Mouse (Mus musculus): ENCODE results near the gene Atp6v1fnb. TPM values are rescaled to one million over a fixed set of nuclear protein-coding genes. Genes with fewer than 3 reads are reported as not detected.
A peak's percentile ranks its signal among the peaks of the same experiment; 100 is the strongest.

The Atp6v1fnb gene
- total RNA-seq (2022): not detected

- no peak for DNase-seq (ENCODE audit: low spot score in 2 of 2)
Measured at GRCm38 (mm10) chr6:29471137-29471536, at the start of gene Atp6v1fnb. Gene Atp6v1fnb, plus strand, starts transcription at chr6:29471437.

DNA sequence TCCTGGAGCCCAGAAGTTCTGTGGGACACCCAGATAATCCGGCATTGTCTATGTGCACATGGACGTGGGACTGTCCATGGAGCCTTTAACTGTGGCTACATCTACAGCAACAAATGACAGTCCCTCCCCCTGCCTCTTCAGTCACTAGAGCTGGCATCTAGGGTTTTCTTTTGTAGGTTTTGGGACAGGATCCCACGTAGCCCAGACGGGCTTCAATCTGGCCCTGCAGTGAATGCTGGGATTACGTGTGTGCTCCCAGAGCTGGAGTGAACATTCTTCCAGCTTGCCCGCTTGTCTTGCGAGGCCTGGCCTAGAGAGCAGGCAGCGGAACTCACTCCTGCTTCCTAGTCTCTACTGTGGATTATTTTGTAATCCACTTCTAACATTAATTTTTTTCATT is 46.1 kb upstream of the Atp6v1fnb start:
- no peak for DNase-seq (ENCODE audit: low spot score in 2 of 2)

DNA sequence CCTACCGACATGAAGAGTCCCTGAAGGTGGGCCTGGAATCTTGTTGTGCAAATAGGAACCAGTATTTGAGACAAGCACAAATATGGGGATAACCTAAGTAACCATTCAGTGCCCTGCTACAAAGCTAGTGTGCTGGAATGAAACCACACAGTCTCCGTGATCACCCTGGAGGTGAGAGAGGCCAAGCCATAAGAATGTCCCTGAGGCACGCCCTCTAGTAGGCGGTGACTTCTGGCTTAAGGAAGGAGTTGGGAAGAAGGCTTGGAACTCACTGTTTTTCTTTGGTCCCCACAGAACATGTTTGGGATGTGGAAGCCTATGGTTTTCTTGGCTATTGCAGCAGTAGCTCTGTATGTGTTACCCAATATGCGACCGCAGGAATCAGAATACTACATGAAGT is 44.9 kb upstream of the Atp6v1fnb start:
- no peak for DNase-seq (ENCODE audit: low spot score in 2 of 2)

GRCm38 (mm10) chr6:29428171-29428570 is 43.1 kb upstream of the Atp6v1fnb start:
- DNase-seq (ENCODE audit: low spot score in 2 of 2): no peak

GRCm38 (mm10) chr6:29430681-29431420 is 40.4 kb upstream of the Atp6v1fnb start:
- peak; percentile 80 to 84 for DNase-seq (ENCODE audit: low spot score in 2 of 2)

GRCm38 (mm10) chr6:29431473-29431872 is 39.8 kb upstream of the Atp6v1fnb start:
- DNase-seq (ENCODE audit: low spot score in 2 of 2): peak; percentile 54 to 69

DNA sequence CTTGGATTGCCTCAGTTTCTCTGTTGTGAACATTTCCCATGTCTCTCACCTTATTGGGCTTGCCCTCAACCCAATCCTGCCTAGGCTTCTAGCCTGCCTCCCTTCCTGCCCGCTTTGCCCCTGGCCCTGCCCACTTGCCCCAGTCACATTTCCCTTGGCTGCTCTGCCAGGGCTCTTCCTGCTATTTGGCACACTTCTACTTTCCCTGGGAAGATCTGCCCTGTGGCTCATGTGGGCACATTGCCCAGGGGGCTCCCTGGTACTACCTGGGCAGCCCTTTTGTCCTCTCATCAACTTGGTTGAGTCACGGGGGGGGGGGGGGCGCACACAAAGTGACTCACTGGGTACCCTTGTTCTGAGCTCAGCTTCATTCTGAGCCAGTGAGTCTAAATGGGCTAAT is 39.1 kb upstream of the Atp6v1fnb start:
- peak in 1 of 2 experiments; percentile 53 for DNase-seq (ENCODE audit: low spot score in 2 of 2)

DNA sequence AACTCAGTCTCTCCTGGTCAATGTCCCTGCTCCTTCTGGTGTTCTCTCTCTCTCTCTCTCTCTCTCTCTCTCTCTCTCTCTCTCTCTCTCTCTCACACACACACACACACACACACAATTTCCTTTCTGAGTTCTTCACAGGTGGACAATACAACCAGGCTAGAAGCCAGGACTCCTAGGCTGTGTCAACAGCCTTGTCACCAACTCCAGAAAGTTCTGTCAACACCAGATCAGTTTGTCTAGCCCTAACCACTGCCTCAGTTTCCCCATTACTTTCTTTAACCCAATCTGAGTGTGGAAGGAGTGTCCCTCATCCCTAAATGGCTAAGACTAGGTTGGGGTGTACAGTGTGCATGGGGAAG is 38.6 kb upstream of the Atp6v1fnb start:
- DNase-seq (ENCODE audit: low spot score in 2 of 2): no peak

- peak; percentile 60 to 64 for DNase-seq (ENCODE audit: low spot score in 2 of 2)
Measured at GRCm38 (mm10) chr6:29433038-29433803, 38.0 kb upstream of the Atp6v1fnb start, which contains the start of gene Flnc. Gene Flnc, plus strand, starts transcription at chr6:29433256.

- DNase-seq (ENCODE audit: low spot score in 2 of 2): peak; percentile 53 to 76
Measured at GRCm38 (mm10) chr6:29433804-29434795, 37.1 kb upstream of the Atp6v1fnb start.

DNA sequence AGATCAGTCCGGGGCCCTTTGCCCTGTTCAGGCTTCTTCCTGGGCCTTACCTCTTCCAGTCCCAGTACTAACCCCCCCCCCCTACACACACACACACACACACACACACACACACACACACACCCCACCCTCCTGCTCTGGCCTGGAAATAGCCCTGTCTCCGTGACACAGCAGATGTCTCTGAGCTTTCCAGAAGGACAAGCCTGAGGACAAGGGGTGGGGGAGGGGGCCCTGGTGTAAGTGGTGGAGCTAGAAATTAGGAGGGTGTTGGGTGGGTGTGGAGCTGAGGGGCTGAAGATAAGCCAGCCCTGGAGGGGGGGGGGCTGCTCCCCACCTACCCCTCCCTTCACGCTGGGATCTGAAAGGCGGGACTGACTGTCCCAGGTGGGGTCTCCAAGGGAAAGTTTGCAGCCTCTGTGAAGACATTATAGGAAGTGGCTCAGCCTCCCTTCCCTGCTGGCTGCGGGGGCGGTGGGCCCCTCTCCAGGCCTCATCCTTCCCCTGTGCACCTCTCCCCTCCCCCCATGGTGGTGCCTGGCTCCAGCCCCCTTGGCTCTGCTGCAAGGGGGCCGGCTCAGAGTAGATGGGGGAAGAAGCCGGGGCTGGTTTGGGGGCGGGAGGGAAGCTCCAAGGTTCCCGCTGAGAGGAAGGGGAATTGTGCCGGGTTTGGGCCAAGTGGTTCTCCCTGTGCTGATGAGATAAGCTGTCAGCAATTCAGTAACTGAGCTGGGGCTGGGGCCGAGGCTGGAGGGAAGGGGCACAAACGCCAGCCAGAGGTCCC is 36.1 kb upstream of the Atp6v1fnb start:
- peak; percentile 47 to 62 for DNase-seq (ENCODE audit: low spot score in 2 of 2)

- DNase-seq (ENCODE audit: low spot score in 2 of 2): peak; percentile 42 to 48
Measured at GRCm38 (mm10) chr6:29435940-29436451, 35.2 kb upstream of the Atp6v1fnb start.

GRCm38 (mm10) chr6:29436461-29436934 is 34.7 kb upstream of the Atp6v1fnb start:
- peak; percentile 53 to 56 for DNase-seq (ENCODE audit: low spot score in 2 of 2)

GRCm38 (mm10) chr6:29439251-29439650 is 32.0 kb upstream of the Atp6v1fnb start:
- peak; percentile 63 to 64 for DNase-seq (ENCODE audit: low spot score in 2 of 2)

DNA sequence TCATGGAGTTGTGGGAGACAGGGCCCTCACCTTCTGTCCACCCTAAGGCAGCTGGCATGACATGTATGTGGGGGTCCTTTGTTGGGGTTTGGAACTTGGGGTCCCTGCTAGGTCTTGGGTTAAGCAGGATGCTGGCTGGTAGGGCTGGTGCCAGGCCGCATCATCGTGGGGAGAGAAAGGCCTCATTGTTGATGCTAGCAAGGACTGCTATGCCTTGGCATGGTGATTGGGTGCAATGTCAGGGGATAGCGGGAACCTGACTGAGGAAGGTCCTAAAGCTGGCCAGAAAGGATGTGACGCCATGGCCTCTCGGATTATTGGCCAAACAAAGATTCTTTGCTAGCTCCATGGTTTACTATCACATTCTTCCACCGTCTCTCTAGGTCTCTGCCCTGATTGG is 31.4 kb upstream of the Atp6v1fnb start:
- no peak for DNase-seq (ENCODE audit: low spot score in 2 of 2)

DNA sequence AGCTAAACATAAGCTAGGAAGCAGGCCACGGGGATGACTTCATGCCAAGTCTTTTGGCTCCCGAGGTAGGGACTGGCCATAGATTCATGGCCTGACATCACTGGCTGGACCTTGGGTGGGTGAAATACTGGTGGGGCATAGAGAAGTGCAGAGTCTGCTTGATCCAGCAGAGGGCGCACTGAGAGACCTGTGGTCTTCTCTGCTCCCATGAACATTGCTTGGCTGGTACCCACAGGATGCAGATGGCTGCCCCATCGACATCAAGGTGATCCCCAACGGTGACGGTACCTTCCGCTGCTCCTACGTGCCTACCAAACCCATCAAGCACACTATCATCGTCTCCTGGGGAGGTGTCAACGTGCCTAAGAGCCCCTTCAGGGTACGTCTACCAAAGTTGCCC is 26.5 kb upstream of the Atp6v1fnb start:
- no peak for DNase-seq (ENCODE audit: low spot score in 2 of 2)

- DNase-seq (ENCODE audit: low spot score in 2 of 2): no peak
Measured at GRCm38 (mm10) chr6:29445354-29445753, 25.9 kb upstream of the Atp6v1fnb start.

DNA sequence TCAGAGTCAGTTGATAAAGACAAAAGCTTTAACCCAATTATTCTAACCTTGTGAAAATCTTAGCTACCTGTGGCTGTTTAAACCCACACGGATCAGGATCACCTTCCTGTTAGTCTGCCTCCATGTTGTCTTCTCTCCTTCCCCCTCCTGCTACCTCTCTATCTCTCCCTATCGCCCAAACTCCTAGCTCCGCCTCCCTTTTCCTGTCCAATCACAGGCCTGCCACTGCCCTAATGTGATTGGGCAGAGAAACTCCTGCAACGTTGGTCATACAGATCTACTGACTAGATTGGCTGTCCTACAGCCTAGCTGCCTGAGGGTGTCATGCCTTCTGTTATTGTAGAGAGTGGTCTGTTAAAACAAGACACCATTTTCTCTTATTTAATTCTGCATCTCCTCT is 21.4 kb upstream of the Atp6v1fnb start:
- DNase-seq (ENCODE audit: low spot score in 2 of 2): no peak

DNA sequence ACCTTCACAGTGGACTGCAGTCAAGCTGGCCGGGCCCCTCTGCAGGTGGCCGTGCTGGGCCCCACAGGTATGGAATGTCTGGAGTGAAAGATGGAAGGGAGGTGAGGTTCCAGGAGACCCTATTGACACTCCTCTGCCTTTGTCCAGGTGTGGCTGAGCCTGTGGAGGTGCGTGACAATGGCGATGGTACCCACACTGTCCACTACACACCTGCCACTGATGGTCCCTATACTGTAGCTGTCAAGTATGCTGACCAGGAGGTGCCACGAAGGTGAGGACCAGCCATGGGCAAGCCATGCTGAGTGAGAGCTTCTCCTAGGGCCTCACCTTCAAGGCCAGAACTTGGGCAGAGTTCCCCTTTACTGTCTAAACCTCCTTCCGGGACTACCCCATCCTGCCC is 20.6 kb upstream of the Atp6v1fnb start:
- DNase-seq (ENCODE audit: low spot score in 2 of 2): no peak

GRCm38 (mm10) chr6:29461502-29461901 is 9.7 kb upstream of the Atp6v1fnb start:
- DNase-seq (ENCODE audit: low spot score in 2 of 2): no peak
